Mouse (Mus musculus) frontal cortex, postnatal 14 days (tissue): Measurements from ENCODE around the gene Incenp.
"Not testable (repeated sequence)": the region's sequence is repeated elsewhere in the genome, so short reads cannot be mapped to it uniquely, and the experiment has no call there.

Source experiments
- DNase-seq, 2 experiments: peaks; one replicate each; pipeline ENCODE4 v3.0.0; 2022; ENCODE audit warnings: low spot score in 2 of 2

Incenp gene

DNA sequence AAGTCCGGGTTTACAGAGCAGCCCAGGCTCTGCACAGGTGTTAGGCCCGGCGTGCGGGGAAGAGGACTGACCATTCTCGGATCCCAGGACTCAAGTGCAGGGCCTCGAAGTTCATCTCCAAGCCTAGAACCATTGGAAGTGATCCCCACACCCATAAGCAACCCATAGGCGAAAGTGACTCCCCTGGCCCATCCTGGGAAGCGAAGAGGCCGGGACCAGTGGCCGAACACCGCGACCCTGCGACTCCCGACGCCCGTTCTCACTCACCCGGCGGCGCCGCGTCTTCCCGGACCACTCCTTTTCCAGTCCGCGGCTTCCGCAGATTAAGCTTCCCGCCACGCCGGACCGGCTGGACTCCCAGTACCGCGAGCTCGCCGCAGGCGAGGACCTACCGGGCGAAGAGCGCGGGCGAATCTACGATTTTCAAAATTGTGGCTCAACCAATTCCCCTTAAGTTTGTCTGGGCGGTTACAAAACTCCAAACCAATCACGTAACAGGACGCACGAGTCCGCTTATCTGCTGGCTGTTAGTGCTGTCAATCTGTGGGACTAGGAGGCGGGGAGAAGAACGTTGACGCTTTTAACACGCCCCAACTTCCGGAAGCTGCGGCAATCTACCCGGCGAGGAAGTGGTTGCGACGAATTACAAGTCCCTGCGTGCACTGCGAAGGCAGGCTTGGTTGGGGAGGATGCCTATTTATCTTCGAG lies at the start of gene Incenp:
Gene Incenp (minus strand): TSS at position 480 of the 708 bp plus-strand sequence.
- peak; percentile 91 to 95 for DNase-seq

GRCm38 (mm10) chr19:9946986-9947385 lies 47.6 kb upstream of the Incenp start:
- no peak for DNase-seq

DNA sequence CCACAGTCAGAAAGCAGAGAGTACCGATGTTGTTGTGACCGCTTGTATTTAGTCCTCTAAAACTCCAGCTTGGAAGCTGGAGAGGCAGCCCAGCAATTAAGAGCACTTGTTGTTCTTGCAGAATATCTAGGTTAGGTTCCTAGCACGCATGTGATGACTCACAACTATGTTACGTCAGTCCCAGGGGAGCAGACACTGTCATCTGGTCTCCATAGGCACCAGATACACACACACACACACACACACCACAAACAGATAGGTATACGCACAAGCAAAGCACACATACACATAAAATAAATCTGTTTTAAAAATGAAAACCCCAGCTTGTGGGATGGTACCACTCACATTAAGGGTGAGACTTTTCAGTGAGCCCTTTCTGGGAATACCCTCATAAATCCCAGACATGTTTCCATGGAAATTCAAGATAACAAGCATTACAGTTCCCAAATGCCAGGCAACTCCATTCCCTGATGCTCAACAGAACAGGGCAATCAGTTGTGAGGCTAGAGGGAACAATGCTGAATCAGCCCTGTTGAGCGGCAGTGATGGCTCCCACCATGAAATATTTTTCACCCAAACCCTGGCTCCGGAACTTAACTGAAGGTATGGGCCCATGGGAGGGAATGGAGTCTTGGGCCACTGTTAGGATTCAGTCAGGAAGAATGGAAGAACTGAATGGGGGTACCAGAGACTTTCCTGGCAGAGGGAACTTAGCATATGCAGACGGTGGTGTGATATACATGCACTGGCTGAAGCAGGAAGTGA lies 46.6 kb upstream of the Incenp start:
- no peak for DNase-seq

DNA sequence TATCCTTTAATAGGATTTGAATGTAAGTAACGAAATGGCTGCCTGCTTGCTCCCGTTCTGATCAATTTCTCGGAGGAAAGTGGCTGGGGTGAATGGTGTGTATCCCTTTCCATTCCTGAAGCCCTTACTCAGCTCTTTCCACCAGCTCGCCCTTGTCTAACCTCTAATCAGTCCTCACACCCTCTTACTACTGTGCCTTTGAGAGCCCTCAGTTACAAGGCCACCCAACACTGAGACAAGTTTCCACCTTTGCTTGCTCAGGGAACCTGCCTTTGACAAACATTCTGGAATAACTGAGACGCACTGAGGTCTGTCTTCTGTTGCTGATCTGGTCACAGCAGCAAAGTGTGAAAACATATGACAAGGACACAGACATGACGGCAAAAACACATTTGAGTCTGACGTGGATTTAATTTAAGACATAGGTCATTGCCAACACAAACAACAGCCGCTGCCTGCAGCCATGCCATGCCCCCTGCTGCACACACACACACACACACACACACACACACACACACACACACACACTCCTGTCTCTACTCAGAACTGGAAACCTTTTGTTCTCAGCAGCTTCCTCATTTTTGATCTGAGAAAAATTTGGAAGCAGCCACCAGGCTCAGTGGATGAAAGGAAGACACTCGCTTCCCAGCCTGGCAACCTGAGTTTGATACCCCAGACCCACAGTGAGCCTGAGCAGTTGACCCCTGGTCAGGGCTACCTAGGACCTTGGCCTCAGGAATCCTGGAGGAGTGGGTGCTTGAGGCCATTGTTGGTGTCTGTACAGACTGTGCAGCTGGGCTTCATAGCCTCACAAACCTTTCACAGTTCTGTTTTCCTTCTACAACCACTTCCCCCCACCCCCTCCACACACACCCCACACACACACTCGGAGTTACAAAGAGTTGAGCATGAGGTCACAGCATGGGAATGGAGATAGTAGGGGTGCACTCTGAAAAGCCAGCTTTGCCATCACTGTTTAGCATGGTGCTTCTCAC lies 43.5 kb upstream of the Incenp start:
- no peak for DNase-seq

DNA sequence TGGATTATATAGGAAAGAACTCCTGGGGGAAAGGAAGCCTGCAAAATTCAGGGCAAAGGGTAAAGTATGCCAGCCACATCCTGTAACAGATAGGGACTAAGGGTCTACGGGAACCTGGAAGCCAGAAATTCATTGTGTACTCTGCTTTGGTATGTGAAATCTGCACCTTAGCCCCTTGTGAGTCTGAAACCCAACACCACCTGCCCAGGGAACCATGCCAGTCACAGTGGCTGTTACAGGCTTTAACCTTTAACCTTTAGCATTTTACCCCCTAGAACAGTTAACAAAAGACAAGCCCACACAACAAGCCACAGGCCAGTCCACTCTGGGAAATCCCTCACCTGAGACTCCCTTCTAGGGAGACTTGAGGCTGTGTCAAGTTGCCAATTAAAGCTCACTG lies 42.5 kb upstream of the Incenp start:
- DNase-seq: no peak

DNA sequence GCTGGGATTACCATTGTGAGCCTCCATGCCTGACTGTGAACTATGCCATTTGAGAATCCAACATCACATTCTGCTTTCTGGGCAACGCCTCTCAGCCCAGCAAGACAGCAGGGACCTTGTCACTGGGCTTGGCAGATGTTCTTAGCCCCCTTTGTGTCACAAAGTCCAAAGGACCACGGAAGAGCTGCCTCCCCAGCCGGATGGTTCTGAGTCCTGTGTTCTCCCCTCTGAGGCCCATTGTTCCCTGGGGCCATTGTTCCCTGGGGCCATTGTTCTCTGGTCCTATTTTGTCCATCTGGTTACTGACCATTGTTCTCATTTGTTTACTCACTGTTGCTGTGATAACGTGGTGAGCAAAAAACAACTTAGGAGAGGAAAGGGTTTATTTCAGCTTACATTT lies 41.6 kb upstream of the Incenp start:
- no peak for DNase-seq

GRCm38 (mm10) chr19:9939841-9940240 lies 40.5 kb upstream of the Incenp start:
- DNase-seq: no peak

DNA sequence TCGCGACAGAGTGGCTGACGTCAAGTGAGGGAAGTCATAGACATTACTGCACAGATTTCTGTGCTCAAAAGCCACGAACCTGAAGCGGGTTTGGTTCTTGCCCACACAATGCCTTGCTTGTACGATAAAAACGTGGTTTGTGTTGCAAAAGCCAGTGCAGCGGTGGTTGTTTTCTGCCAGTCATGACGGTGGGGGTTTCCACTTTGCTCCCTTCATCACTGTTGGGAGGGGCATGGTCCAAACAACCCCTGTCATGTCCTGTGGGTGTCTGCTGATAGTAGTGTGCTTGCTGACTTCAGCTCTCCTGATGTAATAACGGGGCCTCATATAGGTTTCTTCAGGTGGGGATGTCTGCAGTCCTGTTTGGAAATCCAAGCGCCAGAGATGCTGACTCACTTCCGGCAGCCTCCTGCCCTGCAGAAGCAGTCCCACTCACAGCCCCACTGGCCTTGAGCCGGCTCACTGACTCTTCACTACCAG lies 39.5 kb upstream of the Incenp start:
- no peak for DNase-seq

- DNase-seq: no peak
Observed at GRCm38 (mm10) chr19:9938156-9938823, 38.9 kb upstream of the Incenp start.

- DNase-seq: no peak
Observed at GRCm38 (mm10) chr19:9937428-9937827, 38.1 kb upstream of the Incenp start.

GRCm38 (mm10) chr19:9936579-9936978 lies 37.2 kb upstream of the Incenp start:
- DNase-seq: no peak

- DNase-seq: no peak
Observed at GRCm38 (mm10) chr19:9933908-9934307, 34.6 kb upstream of the Incenp start.

DNA sequence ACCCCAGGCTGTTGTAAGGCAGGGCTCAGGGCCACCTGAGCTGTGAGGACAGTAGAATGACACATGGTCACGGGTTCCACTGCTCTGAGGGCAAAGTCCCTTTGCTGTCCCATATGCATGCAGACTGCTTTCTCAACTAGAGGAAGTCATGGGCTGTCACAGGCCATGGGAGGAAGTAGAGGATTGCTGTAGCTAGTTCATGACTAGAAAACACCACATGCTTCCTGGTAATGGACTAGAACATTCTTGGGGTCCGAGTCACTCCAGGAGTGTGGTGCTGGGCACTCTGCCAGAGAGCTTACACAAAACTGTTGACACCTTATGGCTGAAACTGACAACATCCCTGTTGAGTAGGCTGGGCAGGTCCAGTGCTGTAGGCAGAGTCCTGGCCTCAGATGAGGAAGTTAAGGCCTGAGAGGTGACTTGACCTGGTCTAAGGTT lies 31.8 kb upstream of the Incenp start:
- DNase-seq: not testable (repeated sequence)

DNA sequence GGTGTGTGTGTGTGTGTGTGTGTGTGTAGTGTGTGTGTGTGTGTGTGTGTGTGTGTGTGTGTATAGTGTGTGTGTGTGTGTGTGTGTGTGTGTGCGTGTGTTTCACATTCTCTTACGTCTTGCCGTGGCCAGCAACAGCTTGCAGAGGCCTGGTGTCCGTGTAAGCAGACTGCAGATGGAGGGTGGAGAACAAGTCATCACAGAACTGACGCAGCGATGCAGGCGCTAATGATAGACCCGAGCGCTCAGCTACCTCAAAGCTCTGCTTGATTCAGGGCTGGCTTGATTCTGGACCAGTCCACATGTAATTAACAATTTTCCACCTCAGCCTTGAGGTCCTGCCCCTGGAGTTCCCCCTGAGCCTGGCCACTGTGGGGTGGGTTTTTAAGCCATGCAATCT lies 28.7 kb upstream of the Incenp start:
- DNase-seq: no peak

GRCm38 (mm10) chr19:9924769-9925272 lies 25.5 kb upstream of the Incenp start:
- DNase-seq: no peak

DNA sequence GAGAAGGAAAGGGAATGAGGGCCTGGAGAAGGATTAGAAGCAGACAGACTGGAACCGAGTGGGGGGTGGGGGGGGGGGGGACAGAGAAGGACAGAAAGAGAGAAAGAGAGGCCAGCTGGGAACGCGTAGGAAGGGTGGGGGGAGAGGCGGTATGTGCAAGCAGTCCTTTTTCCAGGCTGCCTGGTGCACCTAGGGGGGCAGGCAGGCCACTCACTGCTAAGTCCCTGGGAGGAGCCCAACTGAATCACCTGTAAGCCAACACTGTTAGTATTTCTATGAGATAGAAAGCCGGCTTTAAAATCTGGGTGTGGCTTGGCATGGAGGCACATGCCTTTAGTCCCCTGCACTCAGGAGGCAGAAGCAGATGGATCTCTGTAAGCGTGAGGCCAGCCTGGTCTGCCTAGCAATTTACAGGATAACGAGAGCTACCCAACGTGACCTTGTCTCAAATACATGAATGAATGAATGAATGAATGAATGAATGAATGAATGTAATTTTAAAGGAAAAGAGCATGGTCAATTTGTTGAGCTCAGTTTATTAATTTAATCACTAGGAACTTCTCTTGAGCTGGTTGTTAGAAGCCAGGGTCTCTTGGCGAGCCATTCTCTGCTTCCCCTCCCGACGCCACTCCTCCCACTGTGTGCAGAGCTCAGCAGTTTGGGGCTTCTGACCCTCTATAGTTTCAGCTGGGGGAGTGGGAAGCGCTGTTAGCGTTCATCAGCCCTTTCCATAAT lies 24.9 kb upstream of the Incenp start:
- DNase-seq: no peak

DNA sequence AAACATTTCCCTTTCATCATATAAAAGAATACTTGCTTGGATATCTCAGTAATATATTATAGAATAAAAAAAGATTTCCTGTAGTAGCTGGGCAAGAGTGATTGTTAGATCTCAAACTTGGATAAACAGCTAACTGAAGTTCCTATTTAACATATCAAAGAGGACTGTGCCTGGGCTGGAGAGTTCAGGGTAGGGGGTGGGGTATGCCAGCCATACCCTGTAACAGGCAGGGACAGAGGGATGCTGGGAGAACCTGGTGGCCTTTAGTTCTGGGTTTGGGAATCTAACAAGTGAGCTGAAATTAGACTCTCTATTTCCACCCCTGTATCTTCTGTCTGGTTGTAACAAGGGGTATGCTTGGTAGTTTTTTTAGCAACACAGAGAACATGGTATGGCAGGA lies 23.7 kb upstream of the Incenp start:
- DNase-seq: no peak

- DNase-seq: peak; percentile 37 to 40
Observed at GRCm38 (mm10) chr19:9922228-9922627, 22.9 kb upstream of the Incenp start.

DNA sequence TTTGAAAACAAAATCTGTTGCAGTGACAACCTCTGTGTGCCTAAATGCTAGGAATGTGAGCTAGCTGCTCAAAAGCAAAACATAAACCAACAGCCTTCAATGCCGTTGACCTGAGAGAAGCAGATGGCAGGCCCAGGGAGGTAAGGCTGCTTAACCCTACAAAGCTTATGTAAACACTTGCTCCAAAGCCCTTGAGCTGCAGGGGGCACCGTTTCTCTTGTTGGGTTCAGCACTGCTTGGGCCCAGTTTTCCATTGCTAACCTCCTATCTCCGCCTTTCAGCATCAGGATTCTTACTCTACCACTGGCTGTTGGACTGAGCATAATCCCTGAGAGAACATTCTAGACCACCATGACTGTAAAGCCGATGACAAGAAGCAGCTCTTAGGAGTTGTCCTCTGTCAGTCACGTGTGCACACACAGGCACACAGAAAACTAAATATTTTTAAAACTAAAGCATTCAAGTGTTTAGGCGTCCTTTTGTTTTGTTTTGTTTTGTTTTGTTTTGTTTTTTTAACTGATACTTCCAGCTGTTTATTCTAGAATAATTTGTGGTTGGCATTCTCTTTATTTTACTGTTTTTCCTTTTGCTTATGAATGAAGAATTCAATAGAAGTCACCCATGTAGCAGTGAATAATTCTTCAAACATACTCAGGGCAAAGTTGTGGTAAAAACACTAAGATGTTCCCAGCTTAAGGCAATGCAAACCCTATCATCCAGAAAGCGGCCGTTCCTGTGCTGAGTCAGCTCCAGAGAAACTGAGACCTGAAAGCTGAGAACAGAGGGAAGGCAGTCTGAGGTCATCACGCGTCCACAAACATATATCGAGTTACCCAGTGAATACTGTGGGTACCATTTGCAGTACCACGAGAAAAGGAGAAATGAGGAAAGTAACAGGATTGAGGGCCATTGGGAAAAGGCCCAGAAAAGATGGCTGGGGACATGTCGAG lies 21.8 kb upstream of the Incenp start:
- DNase-seq: no peak
